Mouse (Mus musculus) heart, adult 8-10 months (tissue): ENCODE measurements at regions not wholly inside any gene's neighbourhood (a gene's known extent, or its start where the extent isn't known, plus 50 kb on each side); places are given as distances from the start of the nearest gene placed in this dataset.

Experiments used
- DNase-seq: peaks from one replicate; pipeline ENCODE4 v3.0.0; 2022; ENCODE audit warnings: low spot score

GRCm38 (mm10) chr3:41181438-41181837, 98.6 kb upstream of the Pgrmc2 start:
- DNase-seq: no peak

- DNase-seq: no peak
These were observed 98.1 kb upstream of the Pgrmc2 start for GRCm38 (mm10) chr3:41180911-41181310.

GRCm38 (mm10) chr3:41179037-41179880, 96.4 kb upstream of the Pgrmc2 start:
- no peak for DNase-seq

GRCm38 (mm10) chr3:41177124-41177523, 94.3 kb upstream of the Pgrmc2 start:
- DNase-seq: no peak

GRCm38 (mm10) chr3:41175356-41175755, 92.5 kb upstream of the Pgrmc2 start:
- no peak for DNase-seq

- no peak for DNase-seq
These were observed 90.7 kb upstream of the Pgrmc2 start for GRCm38 (mm10) chr3:41173561-41173960.

GRCm38 (mm10) chr3:41172306-41173215, 89.7 kb upstream of the Pgrmc2 start:
- DNase-seq: no peak

GRCm38 (mm10) chr3:41171772-41172171, 88.9 kb upstream of the Pgrmc2 start:
- no peak for DNase-seq

- no peak for DNase-seq
These were observed 88.5 kb upstream of the Pgrmc2 start for GRCm38 (mm10) chr3:41171310-41171709.

GRCm38 (mm10) chr3:41170566-41170965, 87.7 kb upstream of the Pgrmc2 start:
- DNase-seq: no peak

- peak; percentile 21 for DNase-seq
These were observed 86.6 kb upstream of the Pgrmc2 start for GRCm38 (mm10) chr3:41169430-41169829.

GRCm38 (mm10) chr3:41168181-41168967, 85.5 kb upstream of the Pgrmc2 start:
- no peak for DNase-seq

- DNase-seq: no peak
These were observed 84.6 kb upstream of the Pgrmc2 start for GRCm38 (mm10) chr3:41167476-41167875.

GRCm38 (mm10) chr3:41164736-41165135, 81.9 kb upstream of the Pgrmc2 start:
- DNase-seq: no peak

- no peak for DNase-seq
These were observed 80.9 kb upstream of the Pgrmc2 start for GRCm38 (mm10) chr3:41163767-41164166.

GRCm38 (mm10) chr3:41162514-41162913, 79.7 kb upstream of the Pgrmc2 start:
- no peak for DNase-seq

GRCm38 (mm10) chr3:41160648-41161047, 77.8 kb upstream of the Pgrmc2 start:
- DNase-seq: no peak

- no peak for DNase-seq
These were observed 75.6 kb upstream of the Pgrmc2 start for GRCm38 (mm10) chr3:41158314-41158973.

GRCm38 (mm10) chr3:41157428-41157827, 74.6 kb upstream of the Pgrmc2 start:
- DNase-seq: no peak

- no peak for DNase-seq
These were observed 73.7 kb upstream of the Pgrmc2 start for GRCm38 (mm10) chr3:41156562-41156961.

GRCm38 (mm10) chr3:41155132-41155760, 72.4 kb upstream of the Pgrmc2 start:
- no peak for DNase-seq
